Mouse (Mus musculus) urinary bladder, postnatal 0 days (tissue): ENCODE results near the gene Cdc42bpb. TPM values are rescaled to one million over a fixed set of nuclear protein-coding genes. Genes with fewer than 3 reads are reported as not detected.

Source experiments
- polyA plus RNA-seq: library from polyadenylated mRNA; unstranded; fragments of >200 nt; fragmentation: Nextera tagmentation; extraction: Ambion mirVana; gene quantifications from 2 replicates; pipeline ENCODE4 v1.2.1, GENCODE M21; 2015

Cdc42bpb gene
- 27.2 and 27.5 TPM in 2 replicates for polyA plus RNA-seq

GRCm38 (mm10) chr12:111377376-111377973 lies at the start of gene Cdc42bpb:
Gene Cdc42bpb (minus strand): TSS chr12:111377718.

GRCm38 (mm10) chr12:111416921-111417779 lies 39.6 kb upstream of the Cdc42bpb start, which contains the start of gene Exoc3l4:
Gene Exoc3l4 (plus strand): TSS chr12:111417017.

GRCm38 (mm10) chr12:111406622-111407021 lies 29.1 kb upstream of the Cdc42bpb start, which contains the start of gene Lbhd2:
Gene Lbhd2 (plus strand): TSS chr12:111406809.

GRCm38 (mm10) chr12:111270629-111271277 lies 106.8 kb downstream of the Cdc42bpb start, which contains the start of gene Amn:
Gene Amn (plus strand): TSS chr12:111271095.

Other genes with a start within 250 kb of the Cdc42bpb start
- gene Traf3, start 211.3 kb downstream of the Cdc42bpb start, polyA plus RNA-seq: 4.8 and 5.9 TPM in 2 replicates
- not detected in 2 replicates for gene 4930595D18Rik, start 193.2 kb downstream of the Cdc42bpb start, polyA plus RNA-seq
- gene Amn, start 106.6 kb downstream of the Cdc42bpb start, polyA plus RNA-seq: 0.63 and 0.72 TPM in 2 replicates
- 0.20 and 0.25 TPM in 2 replicates for gene Lbhd2, start 29.1 kb upstream of the Cdc42bpb start, polyA plus RNA-seq
- 5.6 and 7.1 TPM in 2 replicates for gene Exoc3l4, start 39.3 kb upstream of the Cdc42bpb start, polyA plus RNA-seq
- 26.2 and 29.6 TPM in 2 replicates for gene Tnfaip2, start 64.8 kb upstream of the Cdc42bpb start, polyA plus RNA-seq
- 14.4 and 14.9 TPM in 2 replicates for gene Gm266, start 108.1 kb upstream of the Cdc42bpb start, polyA plus RNA-seq
- gene Eif5, start 160.3 kb upstream of the Cdc42bpb start, polyA plus RNA-seq: 428 and 477 TPM in 2 replicates
- 19.7 and 21.8 TPM in 2 replicates for gene Mark3, start 196.8 kb upstream of the Cdc42bpb start, polyA plus RNA-seq